Comparison of ENCODE assay signal across 10 mouse cellular contexts in the genomic region with DNA sequence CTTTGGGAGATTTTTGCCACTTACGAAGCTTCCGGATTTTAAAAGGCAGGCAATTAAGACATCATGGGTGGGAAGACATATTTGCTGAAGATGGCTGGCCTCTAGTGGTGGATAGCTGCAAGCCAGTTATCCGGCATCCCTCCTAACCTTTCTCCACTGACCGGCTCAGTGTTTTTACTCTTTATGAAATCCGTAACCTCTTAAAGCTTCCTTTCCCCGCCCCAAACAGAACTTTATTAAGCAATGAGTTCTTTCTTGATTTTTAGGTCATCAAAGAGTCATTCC. TPM values are rescaled to one million over a fixed set of nuclear protein-coding genes. Genes with fewer than 3 reads are reported as not detected.
DNase-seq lines count a peak whose midpoint lies in the region; ATAC-seq and TF ChIP-seq lines count a peak whose summit lies in the region.
"Had no signal": no experiment of that assay in that cellular context is flagged by ENCODE, and none has a peak within 500 bp of the region (broad histone marks: within the 10 kb centered on the region; RNA-seq: fewer than 3 reads in every experiment).

No protein-coding gene starts in this region.

- peak; percentile 63 for DNase-seq in 3T3-L1 (ENCODE audit: low read depth, low spot score)
- no peak for DNase-seq in T-cell, adult 2 months (ENCODE audit: low spot score)
- DNase-seq in gastrocnemius, postnatal 10 days = no peak

- 40% methylated on average over 6 of the region's 6 CpGs for WGBS in heart, embryonic 13.5 days
- 50% methylated on average over 6 of the region's 6 CpGs for WGBS in heart, embryonic 12.5 days
- WGBS in kidney, embryonic 16.5 days = 49% methylated on average over 6 of the region's 6 CpGs

- no peak for ATAC-seq in heart, embryonic 13.5 days (ENCODE audit: extremely low read depth, insufficient number of reproducible peaks, low FRiP score, low TSS enrichment)
- no peak for ATAC-seq in heart, embryonic 12.5 days (ENCODE audit: insufficient number of reproducible peaks, low FRiP score)
- no peak for ATAC-seq in kidney, embryonic 16.5 days (ENCODE audit: low FRiP score, low TSS enrichment)
- ATAC-seq in megakaryocyte, adult 5-6 weeks (ENCODE audit: poor library complexity, severe bottlenecking) = no peak

- TF ChIP-seq POLR2A in ES-Bruce4 (IDR thresholded peaks at IDR 0.05; ENCODE audit: insufficient read depth, low read length) = no peak

- H3K4me3 ChIP-seq in heart, embryonic 13.5 days = no peak overlapping the region
- H3K4me3 ChIP-seq in heart, embryonic 12.5 days = no peak overlapping the region
- no peak overlapping the region for H3K4me3 ChIP-seq in ES-Bruce4 (ENCODE audit: low read depth, low read length)
- H3K4me3 ChIP-seq in kidney, embryonic 16.5 days (ENCODE audit: low read length) = no peak overlapping the region

- TF ChIP-seq EP300 in ES-Bruce4 (IDR thresholded peaks at IDR 0.05; ENCODE audit: insufficient read depth, low read depth, low read length) = no peak

- no peak overlapping the region for H3K9ac ChIP-seq in heart, embryonic 13.5 days
- no peak overlapping the region for H3K9ac ChIP-seq in heart, embryonic 12.5 days
- no peak overlapping the region for H3K9ac ChIP-seq in ES-Bruce4 (ENCODE audit: low read depth, poor library complexity, severe bottlenecking)
- H3K9ac ChIP-seq in kidney, embryonic 16.5 days (replicated peaks; ENCODE audit: low read length) = no peak overlapping the region

- no peak overlapping the region for H3K27ac ChIP-seq in heart, embryonic 13.5 days (replicated peaks)
- H3K27ac ChIP-seq in heart, embryonic 12.5 days (ENCODE audit: poor library complexity, severe bottlenecking) = no peak overlapping the region
- H3K27ac ChIP-seq in ES-Bruce4 (ENCODE audit: insufficient read depth, low read length) = no peak overlapping the region
- H3K27ac ChIP-seq in kidney, embryonic 16.5 days (ENCODE audit: low read length) = no peak overlapping the region

- peak overlapping the region; percentile 38 for H3K4me2 ChIP-seq in heart, embryonic 13.5 days
- H3K4me2 ChIP-seq in heart, embryonic 12.5 days = no peak overlapping the region
- H3K4me2 ChIP-seq in kidney, embryonic 16.5 days (replicated peaks; ENCODE audit: low read depth, low read length) = peak overlapping the region; percentile 24; the same call in 1 of the 2 replicates

- H3K36me3 ChIP-seq in heart, embryonic 13.5 days = no peaks in the 10 kb centered on the region
- H3K36me3 ChIP-seq in heart, embryonic 12.5 days = no peaks in the 10 kb centered on the region
- H3K36me3 ChIP-seq in ES-Bruce4 (ENCODE audit: control insufficient read depth, insufficient read depth, low read length, poor library complexity, severe bottlenecking) = no peaks in the 10 kb centered on the region
- H3K36me3 ChIP-seq in kidney, embryonic 16.5 days (ENCODE audit: insufficient read depth, low read length) = no peaks in the 10 kb centered on the region

- no peaks in the 10 kb centered on the region for H3K27me3 ChIP-seq in heart, embryonic 13.5 days (replicated peaks)
- no peaks in the 10 kb centered on the region for H3K27me3 ChIP-seq in heart, embryonic 12.5 days (replicated peaks)
- H3K27me3 ChIP-seq in ES-Bruce4 (ENCODE audit: control insufficient read depth, insufficient read depth, low read length, poor library complexity, severe bottlenecking) = no peaks in the 10 kb centered on the region
- H3K27me3 ChIP-seq in kidney, embryonic 16.5 days (ENCODE audit: insufficient read depth, low read length) = no peaks in the 10 kb centered on the region

- H3K4me1 ChIP-seq in heart, embryonic 13.5 days = peaks cover 7% of the 10 kb centered on the region; the same call in 1 of the 2 replicates
- H3K4me1 ChIP-seq in heart, embryonic 12.5 days (replicated peaks) = 0 out of 2 replicates have a peak, but pooled peaks cover 6% of the 10 kb centered on the region
- no peaks in the 10 kb centered on the region for H3K4me1 ChIP-seq in ES-Bruce4 (ENCODE audit: control insufficient read depth, insufficient read depth, low read length)
- no peaks in the 10 kb centered on the region for H3K4me1 ChIP-seq in kidney, embryonic 16.5 days (ENCODE audit: insufficient read depth, low read length)

- H3K9me3 ChIP-seq in heart, embryonic 13.5 days = no peaks in the 10 kb centered on the region
- H3K9me3 ChIP-seq in heart, embryonic 12.5 days (replicated peaks) = no peaks in the 10 kb centered on the region
- H3K9me3 ChIP-seq in ES-Bruce4 (replicated peaks; ENCODE audit: control insufficient read depth, insufficient read depth, low read length, poor library complexity, severe bottlenecking) = no peaks in the 10 kb centered on the region
- no peaks in the 10 kb centered on the region for H3K9me3 ChIP-seq in kidney, embryonic 16.5 days (ENCODE audit: low read length)

- TF ChIP-seq CTCF in ES-Bruce4 (IDR thresholded peaks at IDR 0.05; ENCODE audit: low read depth, low read length) = peak; percentile 20

RNA-seq across cellular contexts. Expression of a gene that starts 17.0 kb away (rescaled TPM):
- polyA plus RNA-seq in heart, embryonic 13.5 days (2015; fragmentation: Nextera tagmentation; extraction: Ambion mirVana) = 15.2 and 15.3 TPM in 2 replicates
- polyA plus RNA-seq in heart, embryonic 12.5 days (2016; fragmentation: Nextera tagmentation; extraction: Ambion mirVana) = 15.2 and 17.1 TPM in 2 replicates
- polyA plus RNA-seq in ES-Bruce4 (2011; ENCODE audit: insufficient read depth, insufficient read length, low read depth, missing spikeins) = 18.8 and 19.6 TPM in 2 replicates
- polyA plus RNA-seq in kidney, embryonic 16.5 days (2015; fragmentation: Nextera tagmentation; extraction: Ambion mirVana) = 32.7 and 35.2 TPM in 2 replicates
- 1 to 10 TPM; 1.8 to 2.6 TPM for total RNA-seq in gastrocnemius, postnatal 10 days (2021)
- total RNA-seq in megakaryocyte, adult 5-6 weeks (2015) = 0.36 TPM in 1 of 2 replicates, not detected in the other
- total RNA-seq in megakaryocyte, adult 5-6 weeks (2017) = 0.07 TPM in 1 of 2 replicates, not detected in the other

RNA-seq across cellular contexts. Expression of a gene that starts 17.1 kb away (rescaled TPM):
- not detected in 2 replicates for polyA plus RNA-seq in heart, embryonic 13.5 days (2015; fragmentation: Nextera tagmentation; extraction: Ambion mirVana)
- not detected in 2 replicates for polyA plus RNA-seq in heart, embryonic 12.5 days (2016; fragmentation: Nextera tagmentation; extraction: Ambion mirVana)
- not detected in 2 replicates for polyA plus RNA-seq in ES-Bruce4 (2011; ENCODE audit: insufficient read depth, insufficient read length, low read depth, missing spikeins)
- polyA plus RNA-seq in kidney, embryonic 16.5 days (2015; fragmentation: Nextera tagmentation; extraction: Ambion mirVana) = 0.60 and 0.71 TPM in 2 replicates
- total RNA-seq in gastrocnemius, postnatal 10 days (2021) = under 1 TPM; 0.40 to 0.50 TPM
- total RNA-seq in megakaryocyte, adult 5-6 weeks (2015) = not detected in 2 replicates
- total RNA-seq in megakaryocyte, adult 5-6 weeks (2017) = not detected in 2 replicates
- polyA plus RNA-seq: intestine, embryonic 14.5 days; small intestine, adult 2 months had no signal

RNA-seq across cellular contexts. Expression of a gene that starts 21.1 kb away (rescaled TPM):
- polyA plus RNA-seq in heart, embryonic 13.5 days (2015; fragmentation: Nextera tagmentation; extraction: Ambion mirVana) = 14.5 and 16.9 TPM in 2 replicates
- 22.0 TPM in 2 replicates for polyA plus RNA-seq in heart, embryonic 12.5 days (2016; fragmentation: Nextera tagmentation; extraction: Ambion mirVana)
- 27.2 and 30.4 TPM in 2 replicates for polyA plus RNA-seq in ES-Bruce4 (2011; ENCODE audit: insufficient read depth, insufficient read length, low read depth, missing spikeins)
- 9.1 and 15.3 TPM in 2 replicates for polyA plus RNA-seq in kidney, embryonic 16.5 days (2015; fragmentation: Nextera tagmentation; extraction: Ambion mirVana)
- total RNA-seq in gastrocnemius, postnatal 10 days (2021) = 10 to 100 TPM; 13.3 to 14.7 TPM
- 12.0 and 12.2 TPM in 2 replicates for total RNA-seq in megakaryocyte, adult 5-6 weeks (2015)
- 9.9 and 10.7 TPM in 2 replicates for total RNA-seq in megakaryocyte, adult 5-6 weeks (2017)

RNA-seq across cellular contexts. Expression of a gene that starts 23.8 kb away (rescaled TPM):
- polyA plus RNA-seq in heart, embryonic 13.5 days (2015; fragmentation: Nextera tagmentation; extraction: Ambion mirVana) = 0.44 and 1.4 TPM in 2 replicates
- polyA plus RNA-seq in heart, embryonic 12.5 days (2016; fragmentation: Nextera tagmentation; extraction: Ambion mirVana) = 0.69 and 1.0 TPM in 2 replicates
- 0.91 and 1.2 TPM in 2 replicates for polyA plus RNA-seq in ES-Bruce4 (2011; ENCODE audit: insufficient read depth, insufficient read length, low read depth, missing spikeins)
- polyA plus RNA-seq in kidney, embryonic 16.5 days (2015; fragmentation: Nextera tagmentation; extraction: Ambion mirVana) = 30.4 and 35.0 TPM in 2 replicates
- 1 to 10 TPM; 4.5 to 4.6 TPM for total RNA-seq in gastrocnemius, postnatal 10 days (2021)
- not detected in 2 replicates for total RNA-seq in megakaryocyte, adult 5-6 weeks (2015)
- 0.20 and 1.2 TPM in 2 replicates for total RNA-seq in megakaryocyte, adult 5-6 weeks (2017)

RNA-seq across cellular contexts. Expression of a gene that starts 33.4 kb away (rescaled TPM):
- not detected in 2 replicates for polyA plus RNA-seq in heart, embryonic 13.5 days (2015; fragmentation: Nextera tagmentation; extraction: Ambion mirVana)
- not detected in 2 replicates for polyA plus RNA-seq in heart, embryonic 12.5 days (2016; fragmentation: Nextera tagmentation; extraction: Ambion mirVana)
- not detected in 2 replicates for polyA plus RNA-seq in ES-Bruce4 (2011; ENCODE audit: insufficient read depth, insufficient read length, low read depth, missing spikeins)
- not detected in 2 replicates for polyA plus RNA-seq in kidney, embryonic 16.5 days (2015; fragmentation: Nextera tagmentation; extraction: Ambion mirVana)
- total RNA-seq in gastrocnemius, postnatal 10 days (2021) = 10 to 100 TPM; 65.0 to 72.7 TPM
- total RNA-seq in megakaryocyte, adult 5-6 weeks (2015) = not detected in 2 replicates
- total RNA-seq in megakaryocyte, adult 5-6 weeks (2017) = not detected in 2 replicates
- polyA plus RNA-seq: small intestine, adult 2 months had no signal
